Mouse (Mus musculus) MEL-GATA-1-ER (cell line): Measurements from ENCODE around the gene Tmem86b.
A peak's percentile ranks its signal among the peaks of the same experiment; 100 is the strongest.

Source experiments
- DNase-seq: peaks from one replicate; pipeline ENCODE4 v3.0.0-alpha.2; 2012; ENCODE audit warnings: low read depth; ENCODE audit errors: extremely low read depth

The Tmem86b gene

GRCm38 (mm10) chr7:4651581-4651980 lies 20.4 kb upstream of the Tmem86b start:
- DNase-seq, result no peak

- DNase-seq, result no peak
Measured at GRCm38 (mm10) chr7:4647992-4648391, 16.8 kb upstream of the Tmem86b start.

- DNase-seq, result no peak
Measured at GRCm38 (mm10) chr7:4647291-4647690, 16.1 kb upstream of the Tmem86b start.

- no peak for DNase-seq
Measured at GRCm38 (mm10) chr7:4646806-4647205, 15.6 kb upstream of the Tmem86b start.

- no peak for DNase-seq
Measured at GRCm38 (mm10) chr7:4643225-4643624, 12.0 kb upstream of the Tmem86b start.

GRCm38 (mm10) chr7:4641956-4642355 lies 10.7 kb upstream of the Tmem86b start:
- no peak for DNase-seq

GRCm38 (mm10) chr7:4641155-4641554 lies 9.9 kb upstream of the Tmem86b start:
- DNase-seq, result no peak

- no peak for DNase-seq
Measured at GRCm38 (mm10) chr7:4636179-4636578, 5.0 kb upstream of the Tmem86b start.

GRCm38 (mm10) chr7:4630198-4630597 lies 1.0 kb downstream of the Tmem86b start:
- DNase-seq, result peak; percentile 94

- DNase-seq, result no peak
Measured at GRCm38 (mm10) chr7:4629586-4629985, 1.6 kb downstream of the Tmem86b start.

- DNase-seq, result no peak
Measured at GRCm38 (mm10) chr7:4625928-4626327, 5.3 kb downstream of the Tmem86b start.

GRCm38 (mm10) chr7:4624343-4624742 lies 6.9 kb downstream of the Tmem86b start:
- no peak for DNase-seq

GRCm38 (mm10) chr7:4623544-4624189 lies 7.6 kb downstream of the Tmem86b start:
- peak; percentile 19 for DNase-seq

- DNase-seq, result peak; percentile 50
Measured at GRCm38 (mm10) chr7:4619979-4620378, 11.2 kb downstream of the Tmem86b start.

- DNase-seq, result no peak
Measured at GRCm38 (mm10) chr7:4613740-4614403, 17.4 kb downstream of the Tmem86b start.

GRCm38 (mm10) chr7:4612956-4613355 lies 18.3 kb downstream of the Tmem86b start:
- no peak for DNase-seq

GRCm38 (mm10) chr7:4612386-4612785 lies 18.8 kb downstream of the Tmem86b start:
- DNase-seq, result no peak

- no peak for DNase-seq
Measured at GRCm38 (mm10) chr7:4611921-4612341, 19.3 kb downstream of the Tmem86b start.

GRCm38 (mm10) chr7:4611511-4611910 lies 19.7 kb downstream of the Tmem86b start:
- DNase-seq, result no peak

- DNase-seq, result no peak
Measured at GRCm38 (mm10) chr7:4608002-4608401, 23.2 kb downstream of the Tmem86b start.

GRCm38 (mm10) chr7:4603873-4604272 lies 27.3 kb downstream of the Tmem86b start, which contains the start of gene Ptprh:
Ptprh (minus strand) TSS chr7:4604041.
- DNase-seq, result no peak

- DNase-seq, result no peak
Measured at GRCm38 (mm10) chr7:4602969-4603368, 28.3 kb downstream of the Tmem86b start.

- DNase-seq, result peak; percentile 24
Measured at GRCm38 (mm10) chr7:4597046-4597445, 34.2 kb downstream of the Tmem86b start.
